Mouse (Mus musculus): Measurements from ENCODE around the gene Sarm1. TPM values are rescaled to one million over a fixed set of nuclear protein-coding genes. Genes with fewer than 3 reads are reported as not detected.

Gene Sarm1
- polyA plus RNA-seq, 1 experiment: 5.8 TPM

Other genes with a start within 250 kb of the Sarm1 start
- 99.8 and 106 TPM in 2 replicates for gene 2610507B11Rik, start 236.0 kb downstream of the Sarm1 start, polyA plus RNA-seq (2012; rRNA removed)
- 0.13 and 0.20 TPM in 2 replicates for gene BC030499, start 206.9 kb downstream of the Sarm1 start, polyA plus RNA-seq (2012; rRNA removed)
- gene Spag5, start 196.2 kb downstream of the Sarm1 start, polyA plus RNA-seq (2012; rRNA removed): 1.2 and 1.4 TPM in 2 replicates
- 34.4 and 59.8 TPM in 2 replicates for gene Aldoc, start 174.8 kb downstream of the Sarm1 start, polyA plus RNA-seq (2012; rRNA removed)
- gene Pigs, start 169.3 kb downstream of the Sarm1 start, polyA plus RNA-seq (2012; rRNA removed): 69.5 and 94.1 TPM in 2 replicates
- gene Unc119, start 154.3 kb downstream of the Sarm1 start, polyA plus RNA-seq (2012; rRNA removed): 84.3 and 193 TPM in 2 replicates
- gene Foxn1, start 111.2 kb downstream of the Sarm1 start, polyA plus RNA-seq (2012; rRNA removed): not detected in 2 replicates
- 8.7 and 12.2 TPM in 2 replicates for gene Slc13a2, start 75.5 kb downstream of the Sarm1 start, polyA plus RNA-seq (2012; rRNA removed)
- 58.5 and 77.0 TPM in 2 replicates for gene Slc46a1, start 32.1 kb downstream of the Sarm1 start, polyA plus RNA-seq (2012; rRNA removed)
- gene Vtn, start 1.3 kb upstream of the Sarm1 start, polyA plus RNA-seq (2012; rRNA removed): 17.1 and 23.1 TPM in 2 replicates
- not detected in 2 replicates for gene Sebox, start 5.7 kb upstream of the Sarm1 start, polyA plus RNA-seq (2012; rRNA removed)
- 20.4 and 20.5 TPM in 2 replicates for gene Tmem199, start 14.4 kb upstream of the Sarm1 start, polyA plus RNA-seq (2012; rRNA removed)
- gene Poldip2, start 14.4 kb upstream of the Sarm1 start, polyA plus RNA-seq (2012; rRNA removed): 77.0 and 81.6 TPM in 2 replicates
- 42.1 and 46.2 TPM in 2 replicates for gene Tnfaip1, start 38.6 kb upstream of the Sarm1 start, polyA plus RNA-seq (2012; rRNA removed)
- gene Ift20, start 38.6 kb upstream of the Sarm1 start, polyA plus RNA-seq (2012; rRNA removed): 98.4 and 124 TPM in 2 replicates
- 28.2 and 31.0 TPM in 2 replicates for gene Tmem97, start 53.0 kb upstream of the Sarm1 start, polyA plus RNA-seq (2012; rRNA removed)
- gene Nlk, start 199.6 kb upstream of the Sarm1 start, polyA plus RNA-seq (2012; rRNA removed): 17.4 and 18.5 TPM in 2 replicates